Mouse (Mus musculus) neutrophil, adult 5-6 weeks (primary cell): ENCODE measurements around the gene Ptgs1. TPM values are rescaled to one million over a fixed set of nuclear protein-coding genes. Genes with fewer than 3 reads are reported as not detected.

Experiments
- ATAC-seq: fragments of 151-379, 151-347 bp; 2 replicates; pipeline ENCODE4 v1.8.0; 2017; ENCODE audit warnings: mild to moderate bottlenecking, moderate TSS enrichment; ENCODE audit not compliant: insufficient number of reproducible peaks, poor library complexity, low FRiP score, severe bottlenecking; ENCODE audit errors: extremely low read depth
- total RNA-seq: library from RNA; stranded (forward); fragments of 200-1000 nt; gene quantifications from 2 replicates; pipeline ENCODE4 v1.2.3, GENCODE M21; 2017

Ptgs1 gene
- total RNA-seq, 1 experiment from 2014 or later, result 9.9 TPM

- no peak for ATAC-seq
Measured at GRCm38 (mm10) chr2:36282301-36282700, 52.1 kb downstream of the Ptgs1 start.

Other genes starting within 250 kb of the Ptgs1 start
- 24.8 and 32.9 TPM in 2 replicates for gene Ndufa8, start 181.0 kb upstream of the Ptgs1 start, total RNA-seq
- gene Morn5, start 181.0 kb upstream of the Ptgs1 start, total RNA-seq, result not detected in 2 replicates
- gene Lhx6, start 125.0 kb upstream of the Ptgs1 start, total RNA-seq, result not detected in 2 replicates
- gene Mrrf, start 94.0 kb upstream of the Ptgs1 start, total RNA-seq, result 5.6 and 11.2 TPM in 2 replicates
- 30.1 and 31.4 TPM in 2 replicates for gene Rbm18, start 93.7 kb upstream of the Ptgs1 start, total RNA-seq
- gene Olfr338, start 143.1 kb downstream of the Ptgs1 start, total RNA-seq, result not detected in 2 replicates
- not detected in 2 replicates for gene Olfr339, start 188.5 kb downstream of the Ptgs1 start, total RNA-seq
- not detected in 2 replicates for gene Olfr340, start 222.2 kb downstream of the Ptgs1 start, total RNA-seq